Mouse (Mus musculus) liver, adult (tissue): ENCODE data around the gene Fpgs.
A peak's percentile ranks its signal among the peaks of the same experiment; 100 is the strongest.

ENCODE experiments used
- GATA4 ChIP-seq: IDR thresholded peaks from 2 replicates; pipeline ENCODE4 v1.6.1; 2014; ENCODE audit warnings: mild to moderate bottlenecking, low read length; ENCODE audit not compliant: insufficient replicate concordance

Fpgs gene

DNA sequence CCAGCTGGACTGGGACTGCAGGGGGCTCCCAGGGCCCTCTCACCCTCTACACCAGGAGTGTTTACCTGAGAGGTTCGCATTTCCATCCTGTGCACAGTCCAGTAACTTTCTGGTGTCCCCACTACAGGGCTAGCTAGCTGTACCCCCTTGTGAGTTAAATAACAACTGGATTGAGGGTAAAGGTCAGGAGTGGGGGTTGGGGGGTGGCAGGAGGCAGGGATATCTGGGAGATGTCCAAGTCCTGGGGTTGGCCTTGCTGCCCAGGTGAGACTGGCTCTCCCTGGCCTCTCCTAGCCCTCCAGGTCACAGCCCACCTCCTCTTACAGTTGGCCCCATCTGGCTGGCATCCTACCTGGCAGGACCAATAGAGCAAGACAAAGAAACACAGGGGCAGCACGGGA, at the start of gene Fpgs:
Gene Fpgs (minus strand): TSS at position 125 of the 401 bp plus-strand sequence.
- no peak for TF ChIP-seq GATA4

DNA sequence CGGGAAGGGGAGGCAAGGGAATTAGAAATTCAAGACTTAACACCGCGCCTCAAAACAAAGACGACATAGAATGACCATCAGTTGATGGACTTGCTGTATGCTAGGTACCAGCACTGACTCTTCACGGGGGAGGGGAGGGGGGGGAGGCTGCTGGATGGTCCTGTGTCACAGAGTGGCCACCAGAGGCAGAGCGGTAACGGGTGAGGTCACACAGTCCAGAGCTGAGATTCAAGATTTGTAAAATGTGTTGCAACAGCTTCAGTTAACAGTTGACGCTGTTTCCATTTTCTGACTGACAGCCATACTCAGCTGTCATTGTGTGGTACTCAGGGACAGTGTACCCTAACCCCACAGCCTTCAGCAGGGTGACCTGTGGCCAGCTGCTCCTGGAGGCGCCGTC, 48.2 kb upstream of the Fpgs start:
- TF ChIP-seq GATA4, result no peak

DNA sequence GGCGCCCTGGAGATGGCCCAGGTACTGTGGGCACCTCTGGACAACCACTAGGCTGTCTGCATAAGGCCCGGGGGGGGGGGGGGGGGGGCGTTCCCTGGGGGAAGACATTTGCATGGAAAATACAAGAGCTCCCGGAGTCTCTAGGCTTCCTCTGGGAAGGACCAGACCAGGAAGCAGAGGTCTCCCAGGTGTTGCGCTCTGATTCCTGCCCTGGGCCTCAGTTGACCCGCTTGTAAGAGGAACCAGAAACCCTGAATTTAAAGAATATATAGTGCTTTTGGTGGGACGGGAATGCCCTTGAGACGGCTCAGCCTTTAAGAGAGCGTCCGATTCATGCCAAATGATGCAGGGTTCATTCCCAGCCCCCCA, 47.7 kb upstream of the Fpgs start:
- no peak for TF ChIP-seq GATA4

DNA sequence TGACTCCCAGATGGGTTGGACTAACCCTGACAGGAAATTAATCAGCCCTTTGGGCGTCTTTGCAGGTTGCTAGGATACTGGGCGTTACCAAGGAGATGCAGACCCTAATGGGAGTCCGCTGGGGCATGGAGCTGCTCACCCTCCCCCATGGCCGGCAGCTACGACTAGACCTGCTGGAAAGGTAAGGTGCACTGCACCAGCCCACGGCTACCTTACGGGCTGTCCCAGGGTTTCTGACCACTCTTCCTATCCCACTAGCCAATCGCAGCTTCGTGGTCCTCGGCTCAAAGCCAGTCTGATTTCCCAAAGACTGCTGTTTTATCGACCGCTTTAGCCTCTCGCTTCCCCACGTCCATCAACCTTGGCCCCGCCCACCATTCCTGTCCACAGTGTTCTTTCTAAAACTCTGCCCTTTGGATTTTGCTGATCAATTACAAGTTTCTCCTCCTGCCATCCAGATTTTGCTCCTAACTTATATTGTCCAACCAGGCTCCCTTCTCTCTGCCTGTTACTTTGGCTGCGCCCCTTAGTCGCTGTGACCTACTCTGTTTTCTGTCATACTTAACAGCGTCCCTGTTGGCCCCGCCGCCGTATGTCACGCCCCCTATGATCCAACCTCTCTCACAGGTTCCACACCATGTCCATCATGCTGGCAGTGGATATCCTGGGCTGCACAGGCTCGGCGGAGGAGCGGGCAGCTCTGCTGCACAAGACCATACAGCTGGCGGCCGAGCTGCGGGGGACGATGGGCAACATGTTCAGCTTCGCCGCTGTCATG, 47.1 kb upstream of the Fpgs start:
- no peak for TF ChIP-seq GATA4

DNA sequence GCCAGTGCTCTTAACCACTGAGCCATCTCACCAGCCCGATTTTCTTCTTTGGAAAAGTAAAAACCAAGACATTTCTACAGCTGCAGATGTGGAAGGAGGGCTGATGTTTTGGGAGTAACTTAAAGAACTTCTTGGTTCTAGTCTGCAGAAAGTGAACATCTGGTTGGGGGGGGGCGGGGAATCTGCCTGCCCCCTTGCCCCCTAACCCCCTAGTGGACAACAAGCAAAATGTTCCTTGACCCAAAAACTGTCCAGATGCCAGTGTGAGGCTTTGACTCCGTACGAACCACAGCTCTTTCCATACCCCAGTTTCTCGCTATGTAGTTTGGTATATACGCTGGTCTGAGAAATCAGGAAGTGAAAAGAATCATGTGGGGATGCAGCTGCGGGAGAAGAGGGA, 46.3 kb upstream of the Fpgs start:
- TF ChIP-seq GATA4, result no peak

DNA sequence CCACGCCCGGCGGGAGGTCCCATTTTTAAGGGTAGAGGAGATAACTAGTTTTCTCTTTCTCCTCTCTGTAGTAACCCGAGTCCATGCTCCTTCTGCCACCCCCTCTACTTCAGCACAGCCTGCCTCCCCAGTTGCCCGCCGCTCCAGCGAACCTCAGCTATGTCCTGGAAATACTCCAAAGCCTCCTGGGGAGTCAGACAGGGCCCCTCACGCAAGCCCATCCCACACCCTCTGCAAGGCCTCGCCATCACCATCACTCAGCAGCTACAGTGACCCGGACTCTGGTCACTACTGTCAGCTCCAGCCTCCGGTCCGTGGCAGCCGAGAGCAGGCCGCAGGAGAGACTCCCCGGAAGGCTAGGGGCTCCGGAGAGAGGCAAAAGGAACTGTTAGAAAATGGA, 45.1 kb upstream of the Fpgs start:
- TF ChIP-seq GATA4, result no peak

DNA sequence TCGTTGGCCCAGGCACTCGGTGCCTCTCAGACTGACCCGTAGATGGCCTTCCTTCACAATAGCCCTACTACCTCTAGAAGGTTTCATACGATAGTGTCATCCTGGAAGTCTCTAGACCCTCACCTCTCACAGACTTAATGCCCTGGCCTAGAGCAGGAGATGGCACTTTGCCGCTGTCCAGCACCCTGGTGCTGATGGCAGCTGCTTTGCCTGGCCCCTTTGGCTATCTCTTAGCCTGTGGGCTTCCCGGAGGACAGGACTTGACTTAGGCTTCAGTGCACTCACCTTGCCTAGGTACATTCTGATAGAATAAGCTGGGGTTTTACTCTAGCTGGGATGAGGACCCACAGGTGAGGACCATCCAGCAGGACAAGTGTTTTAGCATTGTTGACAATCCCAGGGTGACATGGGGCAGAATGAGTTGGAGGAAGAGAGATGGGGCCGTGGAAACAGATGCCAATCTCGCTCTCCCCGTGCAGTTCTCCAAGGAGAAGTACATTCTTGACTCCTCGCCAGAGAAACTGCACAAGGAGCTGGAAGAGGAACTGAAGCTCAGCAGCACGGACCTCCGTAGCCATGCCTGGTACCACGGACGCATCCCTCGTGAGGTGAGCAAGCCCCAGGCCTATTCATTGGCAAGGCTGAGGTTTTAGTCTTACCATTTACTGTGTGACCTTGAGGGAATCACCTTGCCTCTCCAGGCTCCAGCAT, 40.5 kb upstream of the Fpgs start:
- no peak for TF ChIP-seq GATA4

DNA sequence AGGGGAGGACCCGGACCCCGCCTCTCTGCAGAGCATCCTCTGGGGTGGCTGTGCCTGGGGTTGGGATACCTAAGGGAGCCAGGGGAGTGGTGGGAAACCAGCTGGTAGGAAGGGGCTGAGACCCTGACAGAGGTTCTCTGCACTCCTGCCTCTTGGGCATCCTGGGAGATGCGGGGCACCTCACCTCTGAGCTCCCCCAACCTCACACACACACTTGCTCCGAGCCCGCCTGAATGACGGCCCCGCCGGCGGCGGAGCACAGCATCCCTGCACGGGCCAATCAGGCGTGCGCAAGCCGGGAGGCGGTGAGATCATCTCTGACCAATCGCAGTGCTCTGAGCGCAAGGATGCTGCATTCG, 38.2 kb upstream of the Fpgs start:
- TF ChIP-seq GATA4, result no peak

DNA sequence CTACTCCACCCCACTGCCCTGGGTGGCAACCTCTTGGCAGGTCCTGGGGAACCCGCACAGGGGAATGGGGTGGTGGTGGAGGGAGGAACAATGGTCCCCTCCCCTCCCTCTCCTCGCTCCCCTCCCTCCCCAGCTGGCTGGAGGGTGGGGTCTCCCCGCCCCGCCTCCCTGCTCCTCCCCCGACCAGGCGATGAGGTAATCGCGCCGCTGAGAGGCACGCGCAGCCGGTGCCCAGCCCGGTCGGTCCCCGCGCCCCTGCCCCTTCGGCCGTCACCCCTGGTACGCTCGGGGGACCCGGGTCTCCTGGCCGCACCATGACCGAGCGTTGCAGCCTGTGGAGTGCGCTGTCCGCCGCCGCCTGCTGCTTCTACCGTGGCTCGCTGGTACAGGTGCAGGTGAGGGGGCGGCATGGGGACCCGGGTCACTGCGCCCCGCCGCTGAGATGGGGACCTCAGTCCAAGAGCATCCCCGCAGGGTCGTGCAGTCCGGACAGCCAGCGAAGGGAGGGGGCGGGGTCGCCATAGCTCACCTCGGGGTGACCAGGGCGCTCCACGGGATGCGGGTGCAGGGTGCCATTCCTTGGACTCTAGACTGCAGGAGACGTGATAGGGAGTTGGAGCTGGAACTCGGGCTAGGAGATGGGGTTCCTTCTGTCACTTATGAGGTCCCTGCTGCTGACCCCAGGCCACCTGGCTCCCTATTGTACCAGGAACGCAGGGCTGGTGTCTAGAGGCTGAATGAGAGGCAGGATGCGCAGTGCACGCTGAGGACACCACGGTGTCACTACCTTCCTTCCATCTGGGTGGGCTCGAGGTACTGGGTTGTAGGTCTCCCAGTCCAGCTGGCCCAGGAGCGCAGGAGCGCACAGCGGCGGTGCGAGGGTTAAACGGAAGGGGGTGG, 37.6 kb upstream of the Fpgs start:
- no peak for TF ChIP-seq GATA4

DNA sequence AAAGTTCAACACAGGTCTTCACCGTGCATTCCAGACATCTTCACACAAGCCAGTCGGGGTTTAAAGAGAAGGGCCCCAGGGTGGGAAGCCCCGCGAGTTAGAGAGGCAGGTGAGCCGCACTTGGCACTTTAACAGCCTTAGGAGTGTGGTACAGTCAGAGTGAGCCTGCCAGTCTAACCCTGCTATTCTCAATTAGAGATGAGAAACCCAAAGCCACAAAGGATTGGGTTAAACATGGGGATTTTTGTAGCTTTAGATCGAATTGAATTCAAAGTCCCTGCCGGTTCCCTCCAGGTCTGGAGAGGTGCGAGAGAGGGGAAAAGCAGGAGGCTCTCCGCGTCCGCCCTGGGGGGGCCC, 36.9 kb upstream of the Fpgs start, which contains the start of gene 6330409D20Rik:
Gene 6330409D20Rik (minus strand): TSS at position 101 of the 357 bp plus-strand sequence.
- no peak for TF ChIP-seq GATA4

DNA sequence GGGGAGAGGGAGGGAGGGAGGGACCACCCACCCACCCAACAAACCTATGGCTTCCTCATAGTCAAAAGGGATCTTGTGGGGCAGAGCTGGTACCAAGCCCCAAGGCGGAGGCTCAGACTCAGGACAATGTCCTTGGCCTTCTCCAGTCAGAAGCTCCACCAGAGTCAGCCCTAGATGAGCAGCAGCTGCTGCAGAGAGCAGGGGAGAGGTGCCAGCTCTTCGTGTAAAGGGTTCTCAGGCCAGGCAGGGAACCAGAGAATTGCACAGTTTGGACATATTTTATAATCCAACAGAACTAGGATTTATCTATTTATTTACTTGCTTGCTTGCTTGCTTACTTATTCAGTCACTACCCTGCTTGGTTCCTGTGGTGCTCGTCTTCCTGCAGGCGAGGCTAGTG, 35.4 kb upstream of the Fpgs start:
- TF ChIP-seq GATA4, result no peak

DNA sequence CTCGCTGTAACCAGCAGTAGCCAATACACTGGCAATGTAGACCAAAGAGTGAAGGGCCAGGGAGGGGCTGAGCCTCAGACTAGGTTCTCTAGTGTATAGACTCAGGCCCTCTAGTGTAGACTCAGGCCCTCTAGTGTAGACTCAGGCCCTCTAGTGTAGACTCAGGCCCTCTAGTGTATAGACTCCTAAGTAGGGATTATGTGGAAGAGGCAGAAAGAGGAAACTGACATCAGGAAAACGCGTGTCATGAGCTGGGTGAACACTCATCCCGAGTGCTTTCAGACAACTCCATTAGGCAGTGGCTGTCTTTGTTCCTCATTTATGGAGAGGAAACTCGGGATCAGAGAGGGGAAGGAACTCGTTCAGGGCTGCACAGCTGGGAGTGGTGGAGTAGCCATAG, 33.1 kb upstream of the Fpgs start:
- no peak for TF ChIP-seq GATA4

DNA sequence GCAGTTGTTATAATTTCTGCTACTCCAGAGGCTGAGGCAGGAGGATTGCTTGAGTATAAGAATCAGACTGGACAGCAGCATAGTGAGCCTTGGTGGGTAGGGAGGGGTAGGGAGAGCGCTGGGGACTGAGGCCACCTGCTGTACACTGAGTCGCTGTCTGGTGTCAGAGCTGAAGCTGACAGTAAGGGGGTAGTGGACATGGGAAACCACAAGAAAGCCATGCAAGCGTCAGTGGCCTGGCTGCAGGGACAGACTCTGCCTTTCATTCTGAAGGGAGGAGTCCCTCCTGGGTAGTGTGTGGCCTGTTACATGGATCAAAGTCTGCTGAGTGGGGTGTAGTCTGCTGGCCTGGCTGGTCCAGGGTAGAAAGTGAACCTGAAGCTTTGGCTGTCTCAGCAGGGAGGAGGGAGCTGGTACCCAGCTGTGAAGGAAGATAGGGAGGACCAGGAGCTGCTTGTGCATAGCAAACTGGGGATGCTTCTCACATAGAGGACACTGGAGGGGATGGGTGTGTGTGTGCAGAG, 32.4 kb upstream of the Fpgs start:
- TF ChIP-seq GATA4, result no peak

DNA sequence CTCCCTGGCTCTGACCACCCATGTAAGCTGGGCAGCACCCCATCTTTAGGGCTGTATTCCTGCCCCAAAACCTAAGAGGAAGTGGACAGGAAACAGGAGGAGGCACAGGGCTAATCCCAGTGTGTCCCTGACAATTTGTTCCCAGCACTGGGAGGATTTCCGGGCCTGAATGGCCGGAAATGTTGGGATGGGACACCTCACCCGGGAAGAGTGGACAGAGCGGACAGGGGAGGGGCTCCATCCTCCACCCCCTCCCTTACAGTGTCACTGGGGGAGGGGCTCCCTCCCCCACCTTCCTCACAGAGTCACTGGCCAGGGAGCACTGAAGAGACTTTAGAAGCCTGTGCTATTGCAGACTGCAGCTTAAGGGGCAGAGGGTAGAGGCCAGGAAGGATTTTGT, 31.0 kb upstream of the Fpgs start:
- peak; percentile 79 for TF ChIP-seq GATA4

DNA sequence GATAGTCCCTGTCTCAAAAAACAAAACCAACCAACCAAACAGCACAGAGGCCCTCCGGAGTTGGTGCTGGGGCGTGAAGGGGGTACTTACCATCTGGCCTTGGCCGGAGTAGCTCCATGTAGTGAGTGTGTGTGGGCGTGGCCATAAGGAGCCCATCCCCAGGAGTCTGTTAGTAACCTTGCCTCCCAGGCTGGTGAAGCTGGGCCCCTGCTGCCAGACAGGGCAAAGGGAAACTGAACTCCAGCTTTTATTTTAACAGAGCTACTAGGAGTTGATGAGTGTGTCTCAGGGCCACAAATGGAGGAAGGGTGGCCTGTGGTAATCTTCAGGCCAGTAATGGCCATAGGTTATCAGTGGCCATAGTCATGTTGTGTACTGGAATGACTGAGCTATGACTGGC, 30.5 kb upstream of the Fpgs start:
- no peak; the same call in 1 of the 2 replicates for TF ChIP-seq GATA4
